Mouse (Mus musculus): ENCODE data around the gene Ndufb2. TPM values are rescaled to one million over a fixed set of nuclear protein-coding genes. Genes with fewer than 3 reads are reported as not detected.

Gene Ndufb2
- 474 and 754 TPM in 2 replicates for polyA plus RNA-seq (2012; rRNA removed; ENCODE audit: low replicate concordance)

GRCm38 (mm10) chr6:39592401-39593214 is at the start of gene Ndufb2:
Gene Ndufb2, plus strand, starts transcription at chr6:39592574.

GRCm38 (mm10) chr6:39557723-39558261 is 34.6 kb upstream of the Ndufb2 start, which contains the start of gene Dennd2a:
Gene Dennd2a, minus strand, starts transcription at chr6:39557867.

GRCm38 (mm10) chr6:39573791-39574554 is 18.4 kb upstream of the Ndufb2 start, which contains the start of gene Adck2:
Gene Adck2, plus strand, starts transcription at chr6:39573873.

GRCm38 (mm10) chr6:39585517-39585916 is 6.9 kb upstream of the Ndufb2 start, which contains the start of gene Gm42420:
Gene Gm42420, plus strand, starts transcription at chr6:39585753.

Other genes starting within 250 kb of the Ndufb2 start
- gene Slc37a3, start 214.9 kb upstream of the Ndufb2 start, polyA plus RNA-seq (2012; rRNA removed; ENCODE audit: low replicate concordance), result 15.8 and 18.4 TPM in 2 replicates
- 2.3 and 2.8 TPM in 2 replicates for gene Rab19, start 211.4 kb upstream of the Ndufb2 start, polyA plus RNA-seq (2012; rRNA removed; ENCODE audit: low replicate concordance)
- gene Mkrn1, start 172.1 kb upstream of the Ndufb2 start, polyA plus RNA-seq (2012; rRNA removed; ENCODE audit: low replicate concordance), result 23.1 and 24.1 TPM in 2 replicates
- gene Dennd2a, start 34.7 kb upstream of the Ndufb2 start, polyA plus RNA-seq (2012; rRNA removed; ENCODE audit: low replicate concordance), result 16.9 and 20.3 TPM in 2 replicates
- gene Adck2, start 18.7 kb upstream of the Ndufb2 start, polyA plus RNA-seq (2012; rRNA removed; ENCODE audit: low replicate concordance), result 14.7 and 17.3 TPM in 2 replicates
- gene Gm42420, start 6.8 kb upstream of the Ndufb2 start, polyA plus RNA-seq (2012; rRNA removed; ENCODE audit: low replicate concordance), result 0.46 TPM in 1 of 2 replicates, not detected in the other
- 5.6 and 11.9 TPM in 2 replicates for gene Braf, start 132.9 kb downstream of the Ndufb2 start, polyA plus RNA-seq (2012; rRNA removed; ENCODE audit: low replicate concordance)
- 26.7 and 64.9 TPM in 2 replicates for gene Mrps33, start 218.4 kb downstream of the Ndufb2 start, polyA plus RNA-seq (2012; rRNA removed; ENCODE audit: low replicate concordance)

Data from mammary gland, adult 2 months (tissue).